Mouse (Mus musculus) liver, embryonic 16.5 days (tissue): ENCODE results near the gene Smarca1. TPM values are rescaled to one million over a fixed set of nuclear protein-coding genes. Genes with fewer than 3 reads are reported as not detected.

Source experiments
- ATAC-seq: fragments of 200-750 bp; cut with Nextera tagmentation; 2 replicates; pipeline ENCODE4 v1.8.0; 2017; ENCODE audit warnings: low read depth, mild to moderate bottlenecking, moderate number of reproducible peaks, moderate library complexity
- H3K27ac ChIP-seq: fragments of 300-500 bp; sonication (generic); 2 replicates; pipeline ENCODE4 v1.5.1; 2014; ENCODE audit warnings: mild to moderate bottlenecking, low read length
- H3K27me3 ChIP-seq: fragments of 300-500 bp; sonication (generic); 2 replicates; pipeline ENCODE4 v1.6.1; 2014; ENCODE audit warnings: low read depth, low read length, mixed read lengths; ENCODE audit not compliant: control insufficient read depth, insufficient read depth
- H3K36me3 ChIP-seq: fragments of 300-500 bp; sonication (generic); 2 replicates; pipeline ENCODE4 v1.6.1; 2014; ENCODE audit warnings: mild to moderate bottlenecking; ENCODE audit not compliant: control insufficient read depth, insufficient read depth
- H3K4me1 ChIP-seq: fragments of 300-500 bp; sonication (generic); 2 replicates; pipeline ENCODE4 v1.6.1; 2014; ENCODE audit warnings: low read depth, low read length, mixed read lengths; ENCODE audit not compliant: control insufficient read depth
- H3K4me2 ChIP-seq: fragments of 300-500 bp; sonication (generic); 2 replicates; pipeline ENCODE4 v1.6.1; 2014; ENCODE audit warnings: low read depth, low read length, mixed read lengths
- H3K4me3 ChIP-seq: fragments of 300-500 bp; sonication (generic); 2 replicates; pipeline ENCODE4 v1.5.1; 2014; ENCODE audit warnings: low read depth, mild to moderate bottlenecking, low read length
- H3K9ac ChIP-seq: fragments of 300-500 bp; sonication (generic); 2 replicates; pipeline ENCODE4 v1.6.1; 2014; ENCODE audit warnings: low read depth, low read length
- H3K9me3 ChIP-seq: fragments of 300-500 bp; sonication (generic); replicated peaks from 2 replicates; pipeline ENCODE4 v1.6.1; 2016; ENCODE audit warnings: low read length; ENCODE audit not compliant: control insufficient read depth
- WGBS: fragments of 180-500 bp; shearing (Covaris S2); extraction: QIAGEN DNeasy Blood & Tissue Kit; methylation state at CpG from one replicate; pipeline ENCODE4 v1.1.7; 2014; ENCODE audit not compliant: insufficient replicate concordance; 5-methylcytosine and 5-hydroxymethylcytosine counted together
- polyA plus RNA-seq: library from polyadenylated mRNA; unstranded; fragments of >200 nt; fragmentation: Nextera tagmentation; extraction: Ambion mirVana; gene quantifications from 2 replicates; pipeline ENCODE4 v1.2.1, GENCODE M21; 2015

The Smarca1 gene
- polyA plus RNA-seq, 1 experiment from 2014 or later = 3.5 TPM

GRCm38 (mm10) chrX:47835098-47835834, 57.5 kb downstream of the Smarca1 start:
- 39% methylated on average over 6 of the region's 6 CpGs for WGBS

GRCm38 (mm10) chrX:47833431-47833830, 59.3 kb downstream of the Smarca1 start:
- no peaks in the 10 kb centered on the region for H3K9me3 ChIP-seq
- H3K4me1 ChIP-seq = no peaks in the 10 kb centered on the region
- no peak for ATAC-seq
- no peak overlapping the region for H3K4me2 ChIP-seq
- H3K27me3 ChIP-seq = no peaks in the 10 kb centered on the region
- whole genome bisulfite sequencing = 47% methylated on average over 2 of the region's 2 CpGs
- no peak overlapping the region for H3K27ac ChIP-seq
- H3K9ac ChIP-seq = no peak overlapping the region
- H3K36me3 ChIP-seq = no peaks in the 10 kb centered on the region
- H3K4me3 ChIP-seq = no peak overlapping the region

More at GRCm38 (mm10) chrX:47835098-47835834, 57.5 kb downstream of the Smarca1 start:
- Histone ChIP-seq H3K4me3 (no peak overlapping the region), H3K9ac (no peak overlapping the region), H3K4me1 (no peaks in the 10 kb centered on the region), H3K27me3 (no peaks in the 10 kb centered on the region), H3K36me3 (no peaks in the 10 kb centered on the region), H3K9me3 (no peaks in the 10 kb centered on the region), H3K27ac (no peak overlapping the region), H3K4me2 (no peak overlapping the region)
- ATAC-seq = peak; percentile 48

GRCm38 (mm10) chrX:47820566-47820965, 72.2 kb downstream of the Smarca1 start:
- Histone ChIP-seq H3K27ac (no peak overlapping the region), H3K27me3 (no peaks in the 10 kb centered on the region), H3K4me1 (no peaks in the 10 kb centered on the region), H3K9ac (no peak overlapping the region), H3K36me3 (no peaks in the 10 kb centered on the region), H3K9me3 (no peaks in the 10 kb centered on the region), H3K4me2 (no peak overlapping the region), H3K4me3 (no peak overlapping the region)
- ATAC-seq = no peak
- 45% methylated on average over 2 of the region's 2 CpGs for WGBS

GRCm38 (mm10) chrX:47808717-47809116, 84.1 kb downstream of the Smarca1 start:
- H3K9me3 ChIP-seq = no peaks in the 10 kb centered on the region
- no peaks in the 10 kb centered on the region for H3K36me3 ChIP-seq
- no peak overlapping the region for H3K4me2 ChIP-seq
- no peak overlapping the region for H3K4me3 ChIP-seq
- H3K27me3 ChIP-seq = no peaks in the 10 kb centered on the region
- 91% methylated on average over 2 of the region's 2 CpGs for WGBS
- no peaks in the 10 kb centered on the region for H3K4me1 ChIP-seq
- H3K9ac ChIP-seq = no peak overlapping the region
- ATAC-seq = no peak
- H3K27ac ChIP-seq = no peak overlapping the region

- no peaks in the 10 kb centered on the region for H3K9me3 ChIP-seq
- H3K27ac ChIP-seq = no peak overlapping the region
- ATAC-seq = no peak
- no peaks in the 10 kb centered on the region for H3K4me1 ChIP-seq
- H3K4me2 ChIP-seq = no peak overlapping the region
- H3K36me3 ChIP-seq = no peaks in the 10 kb centered on the region
- WGBS = 51% methylated on average over 1 of the region's 1 CpGs
- H3K4me3 ChIP-seq = no peak overlapping the region
- H3K27me3 ChIP-seq = no peaks in the 10 kb centered on the region
- no peak overlapping the region for H3K9ac ChIP-seq
Observed at GRCm38 (mm10) chrX:47764440-47764839, 128.3 kb downstream of the Smarca1 start.

- 32% methylated on average over 1 of the region's 1 CpGs for whole genome bisulfite sequencing
- H3K4me2 ChIP-seq = no peak overlapping the region
- no peaks in the 10 kb centered on the region for H3K9me3 ChIP-seq
- H3K27ac ChIP-seq = no peak overlapping the region
- no peaks in the 10 kb centered on the region for H3K4me1 ChIP-seq
- no peaks in the 10 kb centered on the region for H3K27me3 ChIP-seq
- H3K4me3 ChIP-seq = no peak overlapping the region
- H3K36me3 ChIP-seq = no peaks in the 10 kb centered on the region
- ATAC-seq = no peak
- H3K9ac ChIP-seq = no peak overlapping the region
Observed at GRCm38 (mm10) chrX:47760212-47760611, 132.6 kb downstream of the Smarca1 start.

Other genes starting within 250 kb of the Smarca1 start
- 2.7 and 3.3 TPM in 2 replicates for gene Ocrl, start 19.4 kb upstream of the Smarca1 start, polyA plus RNA-seq
- 0.13 and 0.22 TPM in 2 replicates for gene Apln, start 141.9 kb upstream of the Smarca1 start, polyA plus RNA-seq
- gene Xpnpep2, start 215.8 kb upstream of the Smarca1 start, polyA plus RNA-seq = 0.04 TPM in 1 of 2 replicates, not detected in the other